Mouse (Mus musculus): ENCODE results near the gene H13. TPM values are rescaled to one million over a fixed set of nuclear protein-coding genes. Genes with fewer than 3 reads are reported as not detected.

Gene H13
- polyA plus RNA-seq, 1 experiment, result 129 TPM

DNA sequence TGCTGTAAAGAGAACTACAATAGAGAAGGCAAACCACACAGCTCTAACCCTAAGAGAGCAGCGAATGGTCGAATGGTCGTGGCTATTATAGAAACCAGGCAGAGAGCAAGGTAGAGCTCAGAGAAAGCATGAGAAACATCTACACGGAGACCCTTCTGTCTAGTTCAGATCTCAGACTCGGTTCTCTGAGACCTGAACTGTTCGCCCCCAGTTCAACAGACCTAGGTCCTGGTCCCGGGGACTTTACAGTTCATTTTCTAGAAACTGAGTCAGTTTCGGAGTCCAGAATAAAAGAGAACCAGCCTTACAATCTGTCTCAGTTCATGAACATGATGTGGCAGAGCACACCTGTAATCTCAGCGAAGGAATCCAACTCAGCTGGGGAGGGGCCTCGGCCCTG is 65.2 kb downstream of the H13 start:
- whole genome bisulfite sequencing, result 27% methylated on average over 10 of the region's 10 CpGs
- no peak for DNase-seq
- Histone ChIP-seq H3K4me3 (ENCODE audit: insufficient read depth, low read depth, low read length) (no peak overlapping the region), H3K27ac (ENCODE audit: insufficient read depth, low read depth, low read length) (peak overlapping the region; percentile 36; the same call in 1 of the 2 replicates), H3K27me3 (replicated peaks; ENCODE audit: control insufficient read depth, insufficient read depth, low read length) (no peaks in the 10 kb centered on the region), H3K4me1 (ENCODE audit: control insufficient read depth, insufficient read depth, low read length) (peaks cover 9% of the 10 kb centered on the region), H3K36me3 (ENCODE audit: control insufficient read depth, insufficient read depth, low read length) (no peaks in the 10 kb centered on the region)
- TF ChIP-seq CTCF (conservative IDR thresholded peaks at IDR 0.05; ENCODE audit: insufficient read depth, insufficient read length, low read depth, low read length) (no peak), POLR2A (IDR thresholded peaks at IDR 0.05; ENCODE audit: low read depth, low read length) (no peak)

DNA sequence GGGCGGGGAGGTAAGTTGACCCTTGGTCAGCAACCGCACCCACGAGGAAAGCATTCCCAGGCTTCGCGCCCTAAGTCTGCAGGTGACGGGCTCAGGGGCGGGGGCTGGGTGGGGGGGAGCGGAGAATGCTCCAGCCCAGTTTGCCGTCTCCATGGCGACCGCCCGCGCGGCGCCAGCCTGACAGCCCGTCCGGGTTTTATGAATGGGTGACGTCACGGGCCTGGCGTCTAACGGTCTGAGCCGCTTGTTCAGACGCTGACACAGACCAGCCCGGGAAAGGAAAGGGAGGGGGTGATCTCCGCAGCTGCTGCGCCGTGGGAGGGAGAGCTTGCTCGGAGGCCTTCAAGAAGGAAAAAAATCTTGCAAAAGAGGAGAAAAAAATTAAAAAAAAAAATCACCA is 65.7 kb downstream of the H13 start:
- Histone ChIP-seq H3K27me3 (replicated peaks; ENCODE audit: control insufficient read depth, insufficient read depth, low read length) (no peaks in the 10 kb centered on the region), H3K4me3 (ENCODE audit: insufficient read depth, low read depth, low read length) (peak overlapping the region; percentile 24; the same call in 1 of the 2 replicates), H3K27ac (ENCODE audit: insufficient read depth, low read depth, low read length) (peak overlapping the region; percentile 81), H3K4me1 (ENCODE audit: control insufficient read depth, insufficient read depth, low read length) (peaks cover 8% of the 10 kb centered on the region; the same call in 1 of the 2 replicates), H3K36me3 (ENCODE audit: control insufficient read depth, insufficient read depth, low read length) (no peaks in the 10 kb centered on the region)
- TF ChIP-seq POLR2A (IDR thresholded peaks at IDR 0.05; ENCODE audit: low read depth, low read length) (no peak), CTCF (conservative IDR thresholded peaks at IDR 0.05; ENCODE audit: insufficient read depth, insufficient read length, low read depth, low read length) (no peak)
- DNase-seq, result peak; percentile 99
- WGBS, result under 1% methylated on average over 28 of the region's 28 CpGs

GRCm38 (mm10) chr2:152736090-152736601 is 66.9 kb downstream of the H13 start, which contains the start of gene Id1:
TSS of gene Id1 (plus strand) at chr2:152736251.
- under 1% methylated on average over 28 of the region's 28 CpGs for WGBS

GRCm38 (mm10) chr2:152736748-152737147 is 67.5 kb downstream of the H13 start:
- Histone ChIP-seq H3K4me3 (ENCODE audit: insufficient read depth, low read depth, low read length) (peak overlapping the region; percentile 76), H3K4me1 (ENCODE audit: control insufficient read depth, insufficient read depth, low read length) (peaks cover 8% of the 10 kb centered on the region; the same call in 1 of the 2 replicates), H3K27me3 (replicated peaks; ENCODE audit: control insufficient read depth, insufficient read depth, low read length) (no peaks in the 10 kb centered on the region), H3K27ac (ENCODE audit: insufficient read depth, low read depth, low read length) (peak overlapping the region; percentile 75), H3K36me3 (ENCODE audit: control insufficient read depth, insufficient read depth, low read length) (no peaks in the 10 kb centered on the region)
- TF ChIP-seq POLR2A (IDR thresholded peaks at IDR 0.05; ENCODE audit: low read depth, low read length) (no peak), CTCF (conservative IDR thresholded peaks at IDR 0.05; ENCODE audit: insufficient read depth, insufficient read length, low read depth, low read length) (no peak)
- 4% methylated on average over 22 of the region's 22 CpGs for WGBS
- DNase-seq, result peak; percentile 54

More at GRCm38 (mm10) chr2:152736090-152736601, 66.9 kb downstream of the H13 start, which contains the start of gene Id1:
- Histone ChIP-seq H3K27ac (ENCODE audit: insufficient read depth, low read depth, low read length) (peak within 1 kb of the TSS; percentile 81), H3K4me1 (ENCODE audit: control insufficient read depth, insufficient read depth, low read length) (peaks cover 8% of the 10 kb centered on the region; the same call in 1 of the 2 replicates), H3K36me3 (ENCODE audit: control insufficient read depth, insufficient read depth, low read length) (no peaks in the 10 kb centered on the region), H3K27me3 (replicated peaks; ENCODE audit: control insufficient read depth, insufficient read depth, low read length) (no peaks in the 10 kb centered on the region), H3K4me3 (ENCODE audit: insufficient read depth, low read depth, low read length) (peak within 1 kb of the TSS; percentile 76)
- peak; percentile 96 for DNase-seq
- peak; percentile 63 for TF ChIP-seq POLR2A (IDR thresholded peaks at IDR 0.05; ENCODE audit: low read depth, low read length)
- no peak for TF ChIP-seq CTCF (conservative IDR thresholded peaks at IDR 0.05; ENCODE audit: insufficient read depth, insufficient read length, low read depth, low read length)

DNA sequence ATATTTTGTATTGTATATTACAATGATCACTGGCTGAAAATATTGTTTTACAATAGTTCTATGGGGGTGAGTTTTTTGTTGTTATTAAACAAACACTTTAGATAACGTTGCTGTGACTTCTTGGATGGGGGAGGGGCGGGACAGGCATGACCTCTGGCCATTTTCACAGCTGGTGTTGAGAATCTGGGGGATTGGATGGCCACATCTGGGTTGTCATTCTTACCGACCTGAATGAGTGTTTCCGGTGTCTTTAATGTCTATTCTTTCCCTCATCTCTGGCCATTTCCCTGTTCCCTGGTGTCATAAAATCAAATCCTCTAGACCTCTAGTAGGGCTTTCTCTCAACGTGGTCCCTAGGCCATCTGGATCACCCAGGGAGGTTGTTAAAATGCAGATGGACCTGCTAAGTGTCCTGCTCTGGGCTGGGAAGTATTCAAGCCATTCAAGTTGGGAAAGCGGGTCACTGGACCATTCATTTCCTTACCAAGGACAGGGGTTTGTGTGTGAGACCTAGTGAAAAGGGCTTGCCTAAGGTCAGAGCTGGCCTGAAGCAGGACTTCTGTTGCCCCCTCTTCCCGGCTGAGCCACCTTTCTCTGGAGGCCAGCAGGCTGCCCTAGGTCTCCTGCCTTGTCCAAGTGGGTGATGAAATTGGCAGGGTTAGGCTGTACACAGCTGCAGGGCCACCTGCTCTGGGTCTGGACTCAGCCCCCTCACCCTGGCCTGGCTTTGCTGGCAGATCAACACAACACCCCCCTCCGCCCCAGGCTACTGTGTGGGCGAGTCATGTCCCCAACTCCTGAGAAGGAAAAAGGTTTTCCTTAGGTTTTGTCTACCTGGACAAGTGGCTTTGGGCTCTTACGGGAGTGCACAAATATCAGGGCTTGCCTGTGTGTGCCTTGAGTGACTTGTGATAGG is 68.3 kb downstream of the H13 start:
- Histone ChIP-seq H3K27me3 (replicated peaks; ENCODE audit: control insufficient read depth, insufficient read depth, low read length) (no peaks in the 10 kb centered on the region), H3K36me3 (ENCODE audit: control insufficient read depth, insufficient read depth, low read length) (no peaks in the 10 kb centered on the region), H3K4me1 (ENCODE audit: control insufficient read depth, insufficient read depth, low read length) (peaks cover 8% of the 10 kb centered on the region; the same call in 1 of the 2 replicates), H3K4me3 (ENCODE audit: insufficient read depth, low read depth, low read length) (peak overlapping the region; percentile 52), H3K27ac (ENCODE audit: insufficient read depth, low read depth, low read length) (peak overlapping the region; percentile 53)
- WGBS, result 40% methylated on average over 10 of the region's 10 CpGs
- TF ChIP-seq CTCF (conservative IDR thresholded peaks at IDR 0.05; ENCODE audit: insufficient read depth, insufficient read length, low read depth, low read length) (no peak), POLR2A (IDR thresholded peaks at IDR 0.05; ENCODE audit: low read depth, low read length) (no peak)
- peak; percentile 55 for DNase-seq

DNA sequence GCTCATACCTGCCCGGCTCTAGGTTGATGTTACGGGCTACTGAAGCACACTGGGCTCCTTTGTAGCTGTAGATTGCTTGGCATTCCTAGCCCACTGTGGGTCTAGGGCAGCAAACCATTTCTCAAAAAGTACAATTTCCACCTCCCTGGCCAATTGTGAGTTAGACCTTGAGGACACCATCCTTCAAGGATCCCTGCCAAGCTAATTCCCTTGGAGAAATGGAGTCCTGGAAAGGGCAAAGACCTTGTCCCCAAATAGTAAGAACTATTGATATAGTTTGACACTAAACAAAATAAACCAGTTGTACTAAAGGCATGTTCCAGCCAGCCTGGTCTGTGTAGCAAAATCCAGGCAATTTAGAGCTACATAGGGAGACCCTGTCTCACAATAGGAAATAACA is 69.1 kb downstream of the H13 start:
- Histone ChIP-seq H3K4me1 (ENCODE audit: control insufficient read depth, insufficient read depth, low read length) (peaks cover 8% of the 10 kb centered on the region; the same call in 1 of the 2 replicates), H3K4me3 (ENCODE audit: insufficient read depth, low read depth, low read length) (peak overlapping the region; percentile 52), H3K36me3 (ENCODE audit: control insufficient read depth, insufficient read depth, low read length) (no peaks in the 10 kb centered on the region), H3K27ac (ENCODE audit: insufficient read depth, low read depth, low read length) (peak overlapping the region; percentile 53), H3K27me3 (replicated peaks; ENCODE audit: control insufficient read depth, insufficient read depth, low read length) (no peaks in the 10 kb centered on the region)
- TF ChIP-seq CTCF (conservative IDR thresholded peaks at IDR 0.05; ENCODE audit: insufficient read depth, insufficient read length, low read depth, low read length) (no peak), POLR2A (IDR thresholded peaks at IDR 0.05; ENCODE audit: low read depth, low read length) (no peak)
- 42% methylated on average over 2 of the region's 2 CpGs for WGBS
- peak; percentile 52 for DNase-seq
